Mouse (Mus musculus) stomach, embryonic 16.5 days (tissue): ENCODE data around the gene Vegfc. TPM values are rescaled to one million over a fixed set of nuclear protein-coding genes. Genes with fewer than 3 reads are reported as not detected.
A peak's percentile ranks its signal among the peaks of the same experiment; 100 is the strongest.

Source experiments
- ATAC-seq: fragments of 200-750 bp; cut with Nextera tagmentation; 2 replicates; pipeline ENCODE4 v1.8.0; 2017; ENCODE audit warnings: moderate number of reproducible peaks, moderate TSS enrichment; ENCODE audit not compliant: insufficient read depth, low FRiP score
- H3K27ac ChIP-seq: fragments of 300-500 bp; sonication (generic); 2 replicates; pipeline ENCODE4 v1.5.1; 2014; ENCODE audit warnings: low read length
- H3K27me3 ChIP-seq: fragments of 300-500 bp; sonication (generic); 2 replicates; pipeline ENCODE4 v1.6.1; 2014; ENCODE audit warnings: low read length, control low read depth, mixed read lengths; ENCODE audit not compliant: control insufficient read depth, insufficient read depth
- H3K36me3 ChIP-seq: fragments of 300-500 bp; sonication (generic); 2 replicates; pipeline ENCODE4 v1.6.1; 2014; ENCODE audit warnings: low read length; ENCODE audit not compliant: control insufficient read depth, insufficient read depth
- H3K4me1 ChIP-seq: fragments of 300-500 bp; sonication (generic); 2 replicates; pipeline ENCODE4 v1.6.1; 2014; ENCODE audit warnings: low read length, control low read depth, mixed read lengths; ENCODE audit not compliant: control insufficient read depth, insufficient read depth
- H3K4me2 ChIP-seq: fragments of 300-500 bp; sonication (generic); 2 replicates; pipeline ENCODE4 v1.6.1; 2014; ENCODE audit warnings: low read depth, low read length, mixed read lengths
- H3K4me3 ChIP-seq: fragments of 300-500 bp; sonication (generic); replicated peaks from 2 replicates; pipeline ENCODE4 v1.5.1; 2014; ENCODE audit warnings: mild to moderate bottlenecking, low read length
- H3K9ac ChIP-seq: fragments of 300-500 bp; sonication (generic); 2 replicates; pipeline ENCODE4 v1.6.1; 2014; ENCODE audit warnings: low read length
- H3K9me3 ChIP-seq: fragments of 300-500 bp; sonication (generic); replicated peaks from 2 replicates; pipeline ENCODE4 v1.6.1; 2016; ENCODE audit warnings: low read length, control low read depth; ENCODE audit not compliant: control insufficient read depth
- WGBS: fragments of 180-500 bp; shearing (Covaris S2); extraction: QIAGEN DNeasy Blood & Tissue Kit; methylation state at CpG from one replicate; pipeline ENCODE4 v1.1.7; 2014; 5-methylcytosine and 5-hydroxymethylcytosine counted together
- polyA plus RNA-seq: library from polyadenylated mRNA; unstranded; fragments of >200 nt; fragmentation: Nextera tagmentation; extraction: Ambion mirVana; gene quantifications from 2 replicates; pipeline ENCODE4 v1.2.1, GENCODE M21; 2015

The Vegfc gene
- polyA plus RNA-seq, 1 experiment from 2014 or later, result 3.6 TPM

GRCm38 (mm10) chr8:54122345-54122744 lies 44.9 kb downstream of the Vegfc start:
- WGBS, result 78% methylated on average over 1 of the region's 1 CpGs
- Histone ChIP-seq H3K36me3 (no peaks in the 10 kb centered on the region), H3K4me3 (no peak overlapping the region), H3K4me2 (no peak overlapping the region), H3K9me3 (no peaks in the 10 kb centered on the region), H3K27ac (no peak overlapping the region), H3K27me3 (no peaks in the 10 kb centered on the region), H3K4me1 (no peaks in the 10 kb centered on the region), H3K9ac (no peak overlapping the region)
- no peak for ATAC-seq

GRCm38 (mm10) chr8:54130558-54130957 lies 53.2 kb downstream of the Vegfc start:
- Histone ChIP-seq H3K4me3 (no peak overlapping the region), H3K36me3 (no peaks in the 10 kb centered on the region), H3K4me1 (no peaks in the 10 kb centered on the region), H3K9me3 (no peaks in the 10 kb centered on the region), H3K4me2 (no peak overlapping the region), H3K27me3 (no peaks in the 10 kb centered on the region), H3K27ac (no peak overlapping the region), H3K9ac (no peak overlapping the region)
- ATAC-seq, result no peak
- WGBS, result 89% methylated on average over 2 of the region's 2 CpGs

GRCm38 (mm10) chr8:54153240-54153639 lies 75.8 kb downstream of the Vegfc start:
- Histone ChIP-seq H3K27ac (no peak overlapping the region), H3K4me1 (no peaks in the 10 kb centered on the region), H3K27me3 (no peaks in the 10 kb centered on the region), H3K4me2 (no peak overlapping the region), H3K9ac (no peak overlapping the region), H3K36me3 (no peaks in the 10 kb centered on the region), H3K4me3 (no peak overlapping the region), H3K9me3 (no peaks in the 10 kb centered on the region)
- 62% methylated on average over 4 of the region's 4 CpGs for WGBS
- no peak for ATAC-seq

- no peaks in the 10 kb centered on the region for H3K36me3 ChIP-seq
- ATAC-seq, result no peak
- H3K27ac ChIP-seq, result no peak overlapping the region
- no peak overlapping the region for H3K4me3 ChIP-seq
- peaks cover 5% of the 10 kb centered on the region; the same call in 1 of the 2 replicates for H3K4me1 ChIP-seq
- H3K4me2 ChIP-seq, result peak overlapping the region; percentile 26
- no peaks in the 10 kb centered on the region for H3K27me3 ChIP-seq
- no peak overlapping the region for H3K9ac ChIP-seq
- H3K9me3 ChIP-seq, result no peaks in the 10 kb centered on the region
- 18% methylated on average over 5 of the region's 5 CpGs for WGBS
Observed at GRCm38 (mm10) chr8:54163505-54163904, 86.1 kb downstream of the Vegfc start.

- H3K36me3 ChIP-seq, result no peaks in the 10 kb centered on the region
- H3K27me3 ChIP-seq, result no peaks in the 10 kb centered on the region
- H3K4me2 ChIP-seq, result no peak overlapping the region
- no peak overlapping the region for H3K27ac ChIP-seq
- ATAC-seq, result no peak
- WGBS, result 75% methylated on average over 2 of the region's 2 CpGs
- no peak overlapping the region for H3K4me3 ChIP-seq
- no peaks in the 10 kb centered on the region for H3K9me3 ChIP-seq
- no peak overlapping the region for H3K9ac ChIP-seq
- no peaks in the 10 kb centered on the region for H3K4me1 ChIP-seq
Observed at GRCm38 (mm10) chr8:54185336-54185735, 107.9 kb downstream of the Vegfc start.

GRCm38 (mm10) chr8:54185927-54186326 lies 108.5 kb downstream of the Vegfc start:
- Histone ChIP-seq H3K4me2 (no peak overlapping the region), H3K4me3 (no peak overlapping the region), H3K27ac (no peak overlapping the region), H3K4me1 (no peaks in the 10 kb centered on the region), H3K27me3 (no peaks in the 10 kb centered on the region), H3K36me3 (no peaks in the 10 kb centered on the region), H3K9ac (no peak overlapping the region), H3K9me3 (no peaks in the 10 kb centered on the region)
- no peak for ATAC-seq
- WGBS, result 86% methylated on average over 6 of the region's 6 CpGs

GRCm38 (mm10) chr8:54216250-54216649 lies 138.8 kb downstream of the Vegfc start:
- Histone ChIP-seq H3K9me3 (no peaks in the 10 kb centered on the region), H3K4me3 (no peak overlapping the region), H3K27ac (no peak overlapping the region), H3K4me1 (no peaks in the 10 kb centered on the region), H3K36me3 (no peaks in the 10 kb centered on the region), H3K9ac (no peak overlapping the region), H3K27me3 (no peaks in the 10 kb centered on the region), H3K4me2 (no peak overlapping the region)
- WGBS, result 80% methylated on average over 2 of the region's 2 CpGs
- no peak for ATAC-seq

GRCm38 (mm10) chr8:54228801-54229204 lies 151.4 kb downstream of the Vegfc start:
- H3K4me2 ChIP-seq, result no peak overlapping the region
- no peak for ATAC-seq

GRCm38 (mm10) chr8:54230638-54231037 lies 153.2 kb downstream of the Vegfc start:
- no peaks in the 10 kb centered on the region for H3K36me3 ChIP-seq
- no peak for ATAC-seq
- WGBS, result 98% methylated on average over 1 of the region's 1 CpGs
- H3K4me3 ChIP-seq, result no peak overlapping the region
- no peak overlapping the region for H3K27ac ChIP-seq
- H3K4me2 ChIP-seq, result no peak overlapping the region
- no peaks in the 10 kb centered on the region for H3K27me3 ChIP-seq
- no peak overlapping the region for H3K9ac ChIP-seq
- H3K4me1 ChIP-seq, result no peaks in the 10 kb centered on the region
- H3K9me3 ChIP-seq, result no peaks in the 10 kb centered on the region

More at GRCm38 (mm10) chr8:54228801-54229204, 151.4 kb downstream of the Vegfc start:
- Histone ChIP-seq H3K4me3 (no peak overlapping the region), H3K36me3 (no peaks in the 10 kb centered on the region), H3K9ac (no peak overlapping the region), H3K4me1 (no peaks in the 10 kb centered on the region), H3K27ac (no peak overlapping the region), H3K27me3 (no peaks in the 10 kb centered on the region), H3K9me3 (no peaks in the 10 kb centered on the region)
- 44% methylated on average over 1 of the region's 1 CpGs for WGBS

GRCm38 (mm10) chr8:54233316-54233715 lies 155.9 kb downstream of the Vegfc start:
- Histone ChIP-seq H3K36me3 (no peaks in the 10 kb centered on the region), H3K4me1 (no peaks in the 10 kb centered on the region), H3K4me3 (no peak overlapping the region), H3K9ac (no peak overlapping the region), H3K27me3 (no peaks in the 10 kb centered on the region), H3K27ac (no peak overlapping the region), H3K9me3 (no peaks in the 10 kb centered on the region), H3K4me2 (no peak overlapping the region)
- no peak for ATAC-seq
- 63% methylated on average over 6 of the region's 6 CpGs for WGBS
